Mouse (Mus musculus): Measurements from ENCODE around the gene Glg1. TPM values are rescaled to one million over a fixed set of nuclear protein-coding genes. Genes with fewer than 3 reads are reported as not detected.
"Not testable (repeated sequence)": the region's sequence is repeated elsewhere in the genome, so short reads cannot be mapped to it uniquely, and the experiment has no call there.

The Glg1 gene
- total RNA-seq, 2 experiments from 2014 or later: 141 to 142 TPM

DNA sequence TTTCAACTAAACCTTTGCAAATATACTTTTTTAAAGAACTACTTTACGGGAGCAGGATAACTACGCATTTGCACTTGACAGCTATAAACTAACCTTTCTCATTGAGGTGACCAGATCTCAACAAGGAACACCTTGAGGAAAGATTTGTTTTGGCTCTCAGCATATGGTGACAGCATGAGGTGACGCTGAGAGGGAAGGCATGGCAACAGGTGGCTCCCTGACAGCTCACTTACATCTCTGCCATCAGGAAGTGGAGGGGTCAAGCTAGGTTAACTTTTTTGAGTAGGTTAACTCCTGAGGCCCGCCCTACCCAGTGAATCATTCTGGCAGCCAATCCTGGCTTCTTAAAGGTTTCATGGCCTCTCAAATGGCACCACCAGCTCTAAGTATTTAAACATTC, 26.6 kb upstream of the Glg1 start:
- Histone ChIP-seq H3K4me3 (no peak overlapping the region), H3K27ac (no peak overlapping the region)
- no peak for TF ChIP-seq CTCF (conservative IDR thresholded peaks at IDR 0.05)
- DNase-seq (ENCODE audit: low spot score in 2 of 2): no peak

GRCm38 (mm10) chr8:111282093-111282492, 23.1 kb upstream of the Glg1 start:
- Histone ChIP-seq H3K4me3 (no peak overlapping the region), H3K27ac (no peak overlapping the region)
- no peak for TF ChIP-seq CTCF (conservative IDR thresholded peaks at IDR 0.05)
- DNase-seq (ENCODE audit: low spot score in 2 of 2): no peak

DNA sequence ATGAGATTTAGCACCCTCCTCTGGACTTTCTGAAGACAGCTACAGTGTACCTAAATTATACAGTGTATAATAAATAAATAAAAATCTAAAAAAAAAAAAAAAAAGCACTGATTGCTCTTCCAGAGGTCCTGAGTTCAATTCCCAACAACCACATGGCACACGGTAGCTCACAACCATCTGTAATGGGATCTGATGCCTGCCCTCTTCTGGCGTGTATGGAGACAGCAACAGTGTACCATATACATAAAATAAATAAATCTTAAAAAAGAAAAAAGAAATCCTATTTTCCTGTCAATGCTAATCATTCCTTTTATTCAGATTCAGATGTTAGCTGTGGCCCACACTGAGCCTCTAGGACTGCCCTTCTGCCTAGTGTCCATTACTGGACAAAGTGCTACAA, 9.3 kb upstream of the Glg1 start:
- DNase-seq (ENCODE audit: low spot score in 2 of 2): no peak
- Histone ChIP-seq H3K27ac (no peak overlapping the region), H3K4me3 (no peak overlapping the region)
- peak; percentile 67 for TF ChIP-seq CTCF (conservative IDR thresholded peaks at IDR 0.05)

GRCm38 (mm10) chr8:111266161-111266560, 7.1 kb upstream of the Glg1 start:
- DNase-seq (ENCODE audit: low spot score in 2 of 2): not testable (repeated sequence)

GRCm38 (mm10) chr8:111264693-111265220, 5.7 kb upstream of the Glg1 start:
- DNase-seq (ENCODE audit: low spot score in 2 of 2): no peak
- no peak overlapping the region for H3K4me3 ChIP-seq
- no peak overlapping the region for H3K27ac ChIP-seq
- TF ChIP-seq CTCF (conservative IDR thresholded peaks at IDR 0.05): no peak

More at GRCm38 (mm10) chr8:111266161-111266560, 7.1 kb upstream of the Glg1 start:
- not testable (repeated sequence) for H3K27ac ChIP-seq, H3K4me3 ChIP-seq

DNA sequence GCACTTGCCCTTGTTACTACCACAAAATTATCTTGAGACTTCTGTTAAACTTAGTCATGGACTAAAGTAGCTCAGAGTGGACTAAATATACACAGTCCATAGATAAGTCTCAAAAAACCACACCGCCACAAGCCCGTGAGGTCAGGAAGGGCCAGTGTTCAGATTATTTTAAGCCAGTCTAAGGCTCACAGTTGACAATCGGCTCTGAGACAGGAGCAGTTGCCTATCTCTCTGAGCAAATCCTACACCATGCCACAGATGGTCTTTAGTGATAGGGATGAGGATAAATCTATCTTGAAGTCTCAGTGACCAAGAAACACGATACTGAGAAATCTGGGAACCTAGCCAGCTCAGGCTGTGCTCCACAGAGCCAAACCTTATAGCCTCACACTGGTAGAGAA, 3.0 kb upstream of the Glg1 start:
- H3K27ac ChIP-seq: no peak overlapping the region
- H3K4me3 ChIP-seq: no peak overlapping the region
- TF ChIP-seq CTCF (conservative IDR thresholded peaks at IDR 0.05): no peak
- no peak for DNase-seq (ENCODE audit: low spot score in 2 of 2)

- no peak for DNase-seq (ENCODE audit: low spot score in 2 of 2)
Observed at GRCm38 (mm10) chr8:111260251-111260650, 1.2 kb upstream of the Glg1 start.

DNA sequence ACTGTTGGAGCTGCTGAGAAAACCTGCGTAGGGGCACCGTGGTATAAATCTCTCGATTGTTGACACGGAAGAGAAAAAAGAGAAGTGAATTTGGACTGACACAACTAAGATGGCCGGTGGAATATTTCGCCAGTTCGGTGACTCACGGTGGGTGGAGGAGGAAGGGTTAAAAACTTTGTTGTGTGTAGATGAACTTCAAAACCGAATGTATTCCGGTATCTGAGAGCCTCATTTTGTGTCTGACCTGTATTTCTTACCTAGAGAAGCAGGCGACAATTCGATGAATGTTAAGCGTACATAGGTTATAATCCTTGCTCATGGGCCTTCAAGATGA, 359 bp upstream of the Glg1 start:
- peak overlapping the region; percentile 99 for H3K27ac ChIP-seq
- no peak for TF ChIP-seq CTCF (conservative IDR thresholded peaks at IDR 0.05)

More at GRCm38 (mm10) chr8:111260251-111260650, 1.2 kb upstream of the Glg1 start:
- no peak overlapping the region for H3K4me3 ChIP-seq
- TF ChIP-seq CTCF (conservative IDR thresholded peaks at IDR 0.05): no peak
- no peak overlapping the region for H3K27ac ChIP-seq

GRCm38 (mm10) chr8:111258010-111258630, 896 bp downstream of the Glg1 start:
- H3K4me3 ChIP-seq: peak overlapping the region; percentile 84
- no peak for TF ChIP-seq CTCF (conservative IDR thresholded peaks at IDR 0.05)
- H3K27ac ChIP-seq: peak overlapping the region; percentile 99
- DNase-seq (ENCODE audit: low spot score in 2 of 2): peak in 1 of 2 experiments; percentile 2

More for the DNA sequence above, 359 bp upstream of the Glg1 start:
- H3K4me3 ChIP-seq: peak overlapping the region; percentile 84
- DNase-seq (ENCODE audit: low spot score in 2 of 2): no peak

DNA sequence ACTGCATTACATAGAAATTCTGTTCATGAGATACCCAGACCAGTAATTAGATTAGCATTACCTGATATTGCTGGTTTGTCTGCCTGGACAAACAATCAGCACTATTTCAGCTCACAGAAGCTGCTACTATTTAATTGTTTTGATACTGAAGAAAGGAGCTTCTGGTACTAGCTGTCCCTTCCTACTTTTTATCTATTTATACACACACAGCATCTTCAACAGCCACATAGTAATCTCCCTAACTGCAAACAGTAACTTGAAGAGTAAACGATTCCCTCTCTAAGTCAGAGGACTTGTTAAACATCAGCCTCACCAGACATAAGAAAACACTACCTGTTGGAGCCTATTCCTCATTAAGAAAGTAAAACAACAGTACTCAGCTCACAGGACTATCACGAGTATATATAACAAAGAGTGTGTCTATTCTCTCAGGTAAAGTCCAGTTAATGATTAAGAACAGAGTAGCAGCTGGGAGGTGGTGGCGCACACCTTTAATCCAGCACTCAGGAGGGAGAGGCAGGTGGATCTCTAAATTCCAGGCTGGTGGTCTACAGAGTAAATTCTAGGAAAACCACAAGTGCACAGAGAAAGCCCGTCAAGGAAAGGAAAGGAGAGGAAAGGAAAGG, 6.4 kb downstream of the Glg1 start:
- DNase-seq (ENCODE audit: low spot score in 2 of 2): no peak
- no peak overlapping the region for H3K27ac ChIP-seq

GRCm38 (mm10) chr8:111250111-111250510, 8.9 kb downstream of the Glg1 start:
- H3K4me3 ChIP-seq: no peak overlapping the region
- no peak overlapping the region for H3K27ac ChIP-seq
- DNase-seq (ENCODE audit: low spot score in 2 of 2): no peak
- no peak for TF ChIP-seq CTCF (conservative IDR thresholded peaks at IDR 0.05)

More for the DNA sequence above, 6.4 kb downstream of the Glg1 start:
- TF ChIP-seq CTCF (conservative IDR thresholded peaks at IDR 0.05): no peak
- no peak overlapping the region for H3K4me3 ChIP-seq

- no peak for DNase-seq (ENCODE audit: low spot score in 2 of 2)
- TF ChIP-seq CTCF (conservative IDR thresholded peaks at IDR 0.05): no peak
- Histone ChIP-seq H3K4me3 (no peak overlapping the region), H3K27ac (no peak overlapping the region)
Observed at GRCm38 (mm10) chr8:111248136-111248535, 10.9 kb downstream of the Glg1 start.

DNA sequence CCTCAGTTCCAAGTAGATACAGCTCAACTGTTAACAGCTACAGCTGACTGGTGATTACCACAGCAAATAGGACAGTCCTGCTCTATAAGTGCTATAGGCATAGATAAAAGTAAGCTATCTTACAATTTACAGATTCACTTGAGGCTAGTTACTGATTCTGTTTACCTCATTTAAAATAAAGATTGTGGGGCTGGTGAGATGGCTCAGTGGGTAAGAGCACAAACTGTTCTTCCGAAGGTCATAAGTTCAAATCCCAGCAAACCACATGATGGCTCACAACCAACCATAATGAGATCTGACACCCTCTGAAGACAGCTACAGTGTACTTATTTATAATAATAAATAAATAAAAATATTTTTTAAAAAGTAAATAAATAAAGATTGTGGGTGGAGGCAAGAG, 12.2 kb downstream of the Glg1 start:
- not testable (repeated sequence) for H3K27ac ChIP-seq; DNase-seq (ENCODE audit: low spot score in 2 of 2); H3K4me3 ChIP-seq

- no peak for TF ChIP-seq CTCF (conservative IDR thresholded peaks at IDR 0.05)
- Histone ChIP-seq H3K27ac (no peak overlapping the region), H3K4me3 (no peak overlapping the region)
- DNase-seq (ENCODE audit: low spot score in 2 of 2): no peak
Observed at GRCm38 (mm10) chr8:111246287-111246830, 12.7 kb downstream of the Glg1 start.

Measured in layer of hippocampus, adult 2 months (tissue).